Mouse (Mus musculus) heart, embryonic 16.5 days (tissue): ENCODE data around the gene Nacc2. TPM values are rescaled to one million over a fixed set of nuclear protein-coding genes. Genes with fewer than 3 reads are reported as not detected.

Experiments used
- ATAC-seq: fragments of 200-750 bp; cut with Nextera tagmentation; replicated peaks from 2 replicates; pipeline ENCODE4 v1.8.0; 2017; ENCODE audit warnings: moderate number of reproducible peaks; ENCODE audit not compliant: insufficient read depth, low FRiP score; ENCODE audit errors: extremely low read depth
- H3K27ac ChIP-seq: fragments of 300-500 bp; sonication (generic); 2 replicates; pipeline ENCODE4 v1.5.1; 2014; ENCODE audit warnings: mild to moderate bottlenecking, low read length, control low read depth, moderate library complexity
- H3K27me3 ChIP-seq: fragments of 300-500 bp; sonication (generic); 2 replicates; pipeline ENCODE4 v1.6.1; 2014; ENCODE audit warnings: low read length, mixed read lengths; ENCODE audit not compliant: control insufficient read depth, insufficient read depth
- H3K36me3 ChIP-seq: fragments of 300-500 bp; sonication (generic); 2 replicates; pipeline ENCODE4 v1.6.1; 2014; ENCODE audit not compliant: control insufficient read depth, insufficient read depth
- H3K4me1 ChIP-seq: fragments of 300-500 bp; sonication (generic); 2 replicates; pipeline ENCODE4 v1.6.1; 2014; ENCODE audit warnings: low read length, mixed read lengths; ENCODE audit not compliant: control insufficient read depth, insufficient read depth
- H3K4me2 ChIP-seq: fragments of 300-500 bp; sonication (generic); 2 replicates; pipeline ENCODE4 v1.6.1; 2014; ENCODE audit warnings: low read depth, mild to moderate bottlenecking, control low read depth, low read length
- H3K4me3 ChIP-seq: fragments of 300-500 bp; sonication (generic); 2 replicates; pipeline ENCODE4 v1.5.1; 2014; ENCODE audit warnings: mild to moderate bottlenecking, control low read depth, low read length
- H3K9ac ChIP-seq: fragments of 300-500 bp; sonication (generic); 2 replicates; pipeline ENCODE4 v1.6.1; 2014; ENCODE audit warnings: low read length, control low read depth
- H3K9me3 ChIP-seq: fragments of 300-500 bp; sonication (generic); replicated peaks from 2 replicates; pipeline ENCODE4 v1.6.1; 2016; ENCODE audit warnings: low read length; ENCODE audit not compliant: control insufficient read depth
- WGBS: fragments of 180-500 bp; shearing (Covaris S2); extraction: QIAGEN DNeasy Blood & Tissue Kit; methylation state at CpG from one replicate; pipeline ENCODE4 v1.1.7; 2014; 5-methylcytosine and 5-hydroxymethylcytosine counted together
- polyA plus RNA-seq: library from polyadenylated mRNA; unstranded; fragments of >200 nt; fragmentation: Nextera tagmentation; extraction: Ambion mirVana; gene quantifications from 2 replicates; pipeline ENCODE4 v1.2.1, GENCODE M21; 2015

Nacc2 gene
- polyA plus RNA-seq, 1 experiment from 2014 or later, result 8.0 TPM

GRCm38 (mm10) chr2:26074551-26074950 is 48.5 kb downstream of the Nacc2 start:
- Histone ChIP-seq H3K27me3 (no peaks in the 10 kb centered on the region), H3K36me3 (no peaks in the 10 kb centered on the region), H3K4me1 (no peaks in the 10 kb centered on the region), H3K9me3 (no peaks in the 10 kb centered on the region), H3K4me3 (no peak overlapping the region), H3K9ac (no peak overlapping the region), H3K27ac (no peak overlapping the region), H3K4me2 (no peak overlapping the region)
- no peak for ATAC-seq
- WGBS, result 84% methylated on average over 5 of the region's 5 CpGs

GRCm38 (mm10) chr2:26068592-26068991 is 54.4 kb downstream of the Nacc2 start:
- no peak overlapping the region for H3K4me2 ChIP-seq
- H3K4me3 ChIP-seq, result no peak overlapping the region
- H3K36me3 ChIP-seq, result no peaks in the 10 kb centered on the region
- H3K27ac ChIP-seq, result no peak overlapping the region
- ATAC-seq, result no peak
- H3K9ac ChIP-seq, result no peak overlapping the region
- H3K9me3 ChIP-seq, result no peaks in the 10 kb centered on the region
- WGBS, result 63% methylated on average over 1 of the region's 1 CpGs
- no peaks in the 10 kb centered on the region for H3K27me3 ChIP-seq
- peaks cover 6% of the 10 kb centered on the region; the same call in 1 of the 2 replicates for H3K4me1 ChIP-seq

- H3K36me3 ChIP-seq, result no peaks in the 10 kb centered on the region
- no peak for ATAC-seq
- H3K4me1 ChIP-seq, result peaks cover 6% of the 10 kb centered on the region; the same call in 1 of the 2 replicates
- H3K4me2 ChIP-seq, result no peak overlapping the region
- H3K9me3 ChIP-seq, result no peaks in the 10 kb centered on the region
- WGBS, result 64% methylated on average over 7 of the region's 7 CpGs
- H3K4me3 ChIP-seq, result no peak overlapping the region
- no peak overlapping the region for H3K9ac ChIP-seq
- no peaks in the 10 kb centered on the region for H3K27me3 ChIP-seq
- no peak overlapping the region for H3K27ac ChIP-seq
Measured at GRCm38 (mm10) chr2:26068175-26068574, 54.8 kb downstream of the Nacc2 start.

- Histone ChIP-seq H3K36me3 (no peaks in the 10 kb centered on the region), H3K27ac (no peak overlapping the region), H3K4me3 (no peak overlapping the region), H3K27me3 (no peaks in the 10 kb centered on the region), H3K4me2 (no peak overlapping the region), H3K9ac (no peak overlapping the region), H3K9me3 (no peaks in the 10 kb centered on the region), H3K4me1 (peaks cover 6% of the 10 kb centered on the region; the same call in 1 of the 2 replicates)
- 79% methylated on average over 14 of the region's 14 CpGs for WGBS
- ATAC-seq, result no peak
Measured at GRCm38 (mm10) chr2:26066527-26066926, 56.5 kb downstream of the Nacc2 start.

GRCm38 (mm10) chr2:26062742-26063427 is 60.1 kb downstream of the Nacc2 start:
- H3K27ac ChIP-seq, result no peak overlapping the region
- 73% methylated on average over 13 of the region's 13 CpGs for WGBS

GRCm38 (mm10) chr2:26062241-26062640 is 60.8 kb downstream of the Nacc2 start:
- Histone ChIP-seq H3K4me3 (no peak overlapping the region), H3K36me3 (peaks cover 3% of the 10 kb centered on the region; the same call in 1 of the 2 replicates), H3K27ac (no peak overlapping the region), H3K4me1 (peaks cover 3% of the 10 kb centered on the region; the same call in 1 of the 2 replicates), H3K9me3 (no peaks in the 10 kb centered on the region), H3K4me2 (no peak overlapping the region), H3K27me3 (no peaks in the 10 kb centered on the region), H3K9ac (no peak overlapping the region)
- ATAC-seq, result no peak
- 67% methylated on average over 4 of the region's 4 CpGs for WGBS

More at GRCm38 (mm10) chr2:26062742-26063427, 60.1 kb downstream of the Nacc2 start:
- Histone ChIP-seq H3K9me3 (no peaks in the 10 kb centered on the region), H3K4me2 (no peak overlapping the region), H3K9ac (no peak overlapping the region), H3K36me3 (peaks cover 3% of the 10 kb centered on the region; the same call in 1 of the 2 replicates), H3K4me1 (peaks cover 6% of the 10 kb centered on the region; the same call in 1 of the 2 replicates), H3K27me3 (no peaks in the 10 kb centered on the region), H3K4me3 (no peak overlapping the region)
- ATAC-seq, result no peak

GRCm38 (mm10) chr2:26061018-26061666 is 61.9 kb downstream of the Nacc2 start:
- no peak for ATAC-seq
- no peaks in the 10 kb centered on the region for H3K27me3 ChIP-seq

GRCm38 (mm10) chr2:26057053-26057452 is 66.0 kb downstream of the Nacc2 start:
- no peak overlapping the region for H3K4me3 ChIP-seq
- no peak overlapping the region for H3K4me2 ChIP-seq
- peaks cover 3% of the 10 kb centered on the region; the same call in 1 of the 2 replicates for H3K36me3 ChIP-seq
- no peaks in the 10 kb centered on the region for H3K4me1 ChIP-seq
- ATAC-seq, result no peak
- H3K9ac ChIP-seq, result no peak overlapping the region
- no peak overlapping the region for H3K27ac ChIP-seq
- 85% methylated on average over 7 of the region's 7 CpGs for WGBS
- H3K27me3 ChIP-seq, result no peaks in the 10 kb centered on the region
- H3K9me3 ChIP-seq, result no peaks in the 10 kb centered on the region

More at GRCm38 (mm10) chr2:26061018-26061666, 61.9 kb downstream of the Nacc2 start:
- Histone ChIP-seq H3K4me3 (no peak overlapping the region), H3K36me3 (peaks cover 3% of the 10 kb centered on the region; the same call in 1 of the 2 replicates), H3K27ac (no peak overlapping the region), H3K9ac (no peak overlapping the region), H3K9me3 (no peaks in the 10 kb centered on the region), H3K4me1 (no peaks in the 10 kb centered on the region), H3K4me2 (no peak overlapping the region)
- 71% methylated on average over 21 of the region's 21 CpGs for WGBS

- WGBS, result 71% methylated on average over 5 of the region's 5 CpGs
Measured at GRCm38 (mm10) chr2:26056226-26056625, 66.8 kb downstream of the Nacc2 start.

More at GRCm38 (mm10) chr2:26056226-26056625, 66.8 kb downstream of the Nacc2 start:
- Histone ChIP-seq H3K4me3 (no peak overlapping the region), H3K4me2 (no peak overlapping the region), H3K27me3 (no peaks in the 10 kb centered on the region), H3K27ac (no peak overlapping the region), H3K9ac (no peak overlapping the region), H3K4me1 (no peaks in the 10 kb centered on the region), H3K36me3 (peaks cover 3% of the 10 kb centered on the region; the same call in 1 of the 2 replicates), H3K9me3 (no peaks in the 10 kb centered on the region)
- ATAC-seq, result no peak
